Mouse (Mus musculus) hindbrain, postnatal 0 days (tissue): ENCODE measurements around the gene Efcc1. TPM values are rescaled to one million over a fixed set of nuclear protein-coding genes. Genes with fewer than 3 reads are reported as not detected.

ENCODE experiments used
- ATAC-seq: fragments of 200-750 bp; cut with Nextera tagmentation; 2 replicates; pipeline ENCODE4 v1.8.0; 2017; ENCODE audit warnings: mild to moderate bottlenecking, moderate TSS enrichment, moderate library complexity
- DNase-seq: peaks from one replicate; pipeline ENCODE4 v3.0.0-alpha.2; 2015; ENCODE audit warnings: low spot score
- H3K27ac ChIP-seq: fragments of 300-500 bp; sonication (generic); 2 replicates; pipeline ENCODE4 v1.5.1; 2014; ENCODE audit warnings: mild to moderate bottlenecking
- H3K27me3 ChIP-seq: fragments of 300-500 bp; sonication (generic); 2 replicates; pipeline ENCODE4 v1.6.1; 2014; ENCODE audit warnings: low read length, mixed read lengths; ENCODE audit not compliant: insufficient read depth
- H3K36me3 ChIP-seq: fragments of 300-500 bp; sonication (generic); 2 replicates; pipeline ENCODE4 v1.6.1; 2014; ENCODE audit warnings: low read length, mixed read lengths; ENCODE audit not compliant: insufficient read depth
- H3K4me1 ChIP-seq: fragments of 300-500 bp; sonication (generic); 2 replicates; pipeline ENCODE4 v1.6.1; 2014; ENCODE audit warnings: antibody characterized with exemption, low read length, mixed read lengths; ENCODE audit not compliant: insufficient read depth
- H3K4me2 ChIP-seq: fragments of 300-500 bp; sonication (generic); 2 replicates; pipeline ENCODE4 v1.6.1; 2014; ENCODE audit warnings: low read depth, mild to moderate bottlenecking, low read length, moderate library complexity, mixed read lengths
- H3K4me3 ChIP-seq: fragments of 300-500 bp; sonication (generic); 2 replicates; pipeline ENCODE4 v1.5.1; 2014; ENCODE audit warnings: low read length
- H3K9ac ChIP-seq: fragments of 300-500 bp; sonication (generic); replicated peaks from 2 replicates; pipeline ENCODE4 v1.6.1; 2014; ENCODE audit warnings: mild to moderate bottlenecking, low read length, moderate library complexity, mixed read lengths
- H3K9me3 ChIP-seq: fragments of 300-500 bp; sonication (generic); 2 replicates; pipeline ENCODE4 v1.6.1; 2016; ENCODE audit warnings: low read length, mixed read lengths
- CTCF ChIP-seq: IDR thresholded peaks from 2 replicates; pipeline ENCODE4 v1.5.1; 2016; ENCODE audit warnings: antibody characterized with exemption, control low read depth, low read depth
- WGBS: fragments of 180-500 bp; shearing (Covaris S2); extraction: QIAGEN DNeasy Blood & Tissue Kit; methylation state at CpG from one replicate; pipeline ENCODE4 v1.1.7; 2014; 5-methylcytosine and 5-hydroxymethylcytosine counted together
- polyA plus RNA-seq: library from polyadenylated mRNA; unstranded; fragments of >200 nt; fragmentation: Nextera tagmentation; extraction: Ambion mirVana; gene quantifications from 2 replicates; pipeline ENCODE4 v1.2.1, GENCODE M21; 2015
- total RNA-seq: library from RNA; depleted of rRNA; stranded (reverse); fragments of >200 nt; gene quantifications from 2 replicates; pipeline ENCODE4 v1.2.3, GENCODE M21; 2014

Efcc1 gene
- total and polyA plus RNA-seq, 2 experiments from 2014 or later, result 5.4 to 8.3 TPM

DNA sequence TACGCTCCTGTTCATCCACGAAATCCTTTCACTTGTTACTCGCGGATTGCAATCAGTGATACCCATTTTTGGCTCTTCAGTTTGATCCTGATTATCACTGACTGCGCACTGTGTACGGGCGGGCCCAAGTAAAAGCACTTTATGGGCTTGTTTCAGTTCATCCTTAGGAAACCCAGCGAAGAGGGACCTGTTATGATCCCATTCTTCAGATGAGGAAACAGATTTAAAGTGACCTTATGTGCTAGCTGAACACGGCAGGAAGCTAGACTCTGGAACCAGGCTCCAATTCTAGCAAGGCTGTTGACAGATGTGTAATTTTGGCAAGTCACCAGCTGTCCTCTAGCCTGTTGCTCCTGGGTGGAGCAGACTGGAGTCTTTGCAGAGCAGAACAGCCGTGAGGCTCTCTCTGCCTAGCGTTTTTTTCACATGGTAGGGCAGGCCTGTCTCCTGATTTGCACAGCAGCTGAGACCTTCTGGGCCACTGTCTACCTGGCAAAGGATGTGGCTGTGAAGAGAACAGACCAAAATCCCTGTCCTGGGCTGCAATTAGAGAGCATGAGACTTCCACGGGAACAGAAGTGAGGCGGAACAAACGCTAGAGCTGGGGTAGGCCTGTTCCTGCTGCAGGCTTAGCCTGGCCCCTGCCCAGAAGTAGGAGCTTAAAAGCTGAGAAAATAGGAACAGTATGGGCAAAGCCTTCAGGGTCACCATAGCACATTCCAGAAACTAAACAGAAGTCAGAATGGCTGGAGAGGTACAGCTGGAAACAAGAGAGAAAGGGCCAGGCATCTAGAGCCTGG, 2.7 kb downstream of the Efcc1 start:
- Histone ChIP-seq H3K27me3 (no peaks in the 10 kb centered on the region), H3K9ac (peak overlapping the region; percentile 52; the same call in 1 of the 2 replicates), H3K9me3 (no peaks in the 10 kb centered on the region), H3K4me2 (peak overlapping the region; percentile 92), H3K4me1 (peaks cover 9% of the 10 kb centered on the region; the same call in 1 of the 2 replicates), H3K36me3 (no peaks in the 10 kb centered on the region), H3K27ac (peak overlapping the region; percentile 27; the same call in 1 of the 2 replicates), H3K4me3 (peak overlapping the region; percentile 67)
- no peak for TF ChIP-seq CTCF
- DNase-seq (peak; percentile 54), ATAC-seq (no peak)
- WGBS, result 24% methylated on average over 14 of the region's 14 CpGs

DNA sequence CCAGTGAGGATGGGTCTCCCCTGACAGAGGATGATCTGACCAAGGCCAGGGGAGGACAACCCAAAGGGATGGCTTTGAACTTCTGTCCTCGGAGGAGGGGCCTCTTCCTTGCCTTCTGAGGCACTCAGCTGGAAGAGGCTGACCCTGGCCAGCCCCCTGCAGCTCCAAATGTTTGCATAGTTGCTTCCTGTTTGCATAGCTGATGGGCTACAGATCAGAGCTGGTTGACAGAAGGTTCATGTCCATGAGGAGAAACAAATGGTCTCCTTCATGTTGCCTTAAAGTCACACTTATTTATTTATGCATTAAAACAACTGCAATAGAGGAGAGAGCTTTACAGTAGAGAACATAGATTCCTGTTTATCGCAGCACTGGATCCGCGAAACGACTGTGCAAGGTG, 3.5 kb downstream of the Efcc1 start:
- H3K4me2 ChIP-seq, result no peak overlapping the region
- no peak for ATAC-seq
- DNase-seq, result no peak
- 70% methylated on average over 5 of the region's 5 CpGs for WGBS
- TF ChIP-seq CTCF, result no peak
- H3K27ac ChIP-seq, result no peak overlapping the region
- H3K27me3 ChIP-seq, result no peaks in the 10 kb centered on the region
- no peaks in the 10 kb centered on the region for H3K36me3 ChIP-seq
- peaks cover 9% of the 10 kb centered on the region; the same call in 1 of the 2 replicates for H3K4me1 ChIP-seq
- no peaks in the 10 kb centered on the region for H3K9me3 ChIP-seq
- H3K4me3 ChIP-seq, result no peak overlapping the region
- no peak overlapping the region for H3K9ac ChIP-seq

DNA sequence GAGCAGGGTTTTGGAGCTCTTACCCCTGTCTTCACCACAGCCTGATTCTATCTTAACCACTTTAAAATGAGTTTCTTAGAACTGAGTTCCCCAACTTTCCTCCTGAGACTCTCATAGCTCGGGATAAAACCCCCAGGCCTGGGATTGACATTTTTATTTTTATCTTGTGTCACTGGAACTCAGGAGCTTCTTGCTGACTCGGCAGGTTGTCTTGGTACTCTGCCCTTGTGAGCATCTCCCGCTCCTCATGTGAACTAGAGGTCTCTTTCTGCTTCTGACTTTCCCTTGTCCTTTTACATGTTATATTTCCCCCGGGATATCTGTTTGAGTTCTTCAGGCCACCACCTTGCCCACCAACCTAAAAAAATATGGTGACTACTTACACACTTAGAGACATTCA, 6.3 kb downstream of the Efcc1 start:
- H3K27me3 ChIP-seq, result no peaks in the 10 kb centered on the region
- ATAC-seq (no peak), DNase-seq (no peak)
- no peak overlapping the region for H3K4me3 ChIP-seq
- no peak overlapping the region for H3K4me2 ChIP-seq
- H3K9ac ChIP-seq, result no peak overlapping the region
- no peak overlapping the region for H3K27ac ChIP-seq
- no peak for TF ChIP-seq CTCF
- 80% methylated on average over 4 of the region's 4 CpGs for WGBS
- H3K4me1 ChIP-seq, result peaks cover 9% of the 10 kb centered on the region; the same call in 1 of the 2 replicates
- H3K9me3 ChIP-seq, result no peaks in the 10 kb centered on the region
- H3K36me3 ChIP-seq, result no peaks in the 10 kb centered on the region

DNA sequence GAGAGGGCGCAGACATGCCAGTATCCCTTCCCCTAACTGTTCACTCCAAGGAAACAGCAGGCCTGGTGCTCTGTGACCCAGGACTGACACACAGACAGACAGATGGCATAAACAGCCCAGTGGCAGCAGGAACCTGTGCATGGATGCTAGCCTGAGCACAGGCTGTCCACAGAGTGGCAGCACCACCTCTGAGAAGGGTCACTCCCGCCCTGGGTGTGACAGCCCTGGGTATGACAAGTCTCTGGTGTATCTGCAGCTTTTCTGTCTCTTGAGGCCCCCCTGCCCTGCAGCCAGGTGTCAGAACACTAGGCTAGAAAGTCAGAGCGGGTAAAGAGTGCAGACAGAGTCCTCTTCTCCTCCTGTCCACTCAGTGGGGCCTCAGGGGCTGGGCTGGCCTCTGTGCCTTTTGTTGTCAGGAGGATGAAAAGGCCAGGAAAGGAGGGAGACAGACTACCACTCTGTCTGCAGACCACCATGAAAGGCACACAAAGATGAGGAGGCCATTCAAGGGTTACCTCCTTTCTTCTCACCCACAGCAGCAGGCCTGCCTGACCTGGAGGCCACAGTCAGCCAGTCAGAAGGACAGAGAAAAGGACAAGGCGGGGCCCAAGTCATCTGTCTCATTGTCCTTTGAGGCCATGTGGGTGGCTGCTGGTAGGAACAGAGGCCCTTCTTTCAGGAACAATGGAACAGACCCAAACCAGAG, 7.4 kb downstream of the Efcc1 start:
- peak; percentile 17 for DNase-seq
- WGBS, result 40% methylated on average over 4 of the region's 4 CpGs
- Histone ChIP-seq H3K4me1 (peaks cover 6% of the 10 kb centered on the region; the same call in 1 of the 2 replicates), H3K9ac (no peak overlapping the region), H3K36me3 (no peaks in the 10 kb centered on the region), H3K9me3 (no peaks in the 10 kb centered on the region), H3K27ac (no peak overlapping the region), H3K27me3 (no peaks in the 10 kb centered on the region), H3K4me3 (no peak overlapping the region), H3K4me2 (no peak overlapping the region)
- TF ChIP-seq CTCF, result peak; percentile 45
- no peak; the same call in 1 of the 2 replicates for ATAC-seq

DNA sequence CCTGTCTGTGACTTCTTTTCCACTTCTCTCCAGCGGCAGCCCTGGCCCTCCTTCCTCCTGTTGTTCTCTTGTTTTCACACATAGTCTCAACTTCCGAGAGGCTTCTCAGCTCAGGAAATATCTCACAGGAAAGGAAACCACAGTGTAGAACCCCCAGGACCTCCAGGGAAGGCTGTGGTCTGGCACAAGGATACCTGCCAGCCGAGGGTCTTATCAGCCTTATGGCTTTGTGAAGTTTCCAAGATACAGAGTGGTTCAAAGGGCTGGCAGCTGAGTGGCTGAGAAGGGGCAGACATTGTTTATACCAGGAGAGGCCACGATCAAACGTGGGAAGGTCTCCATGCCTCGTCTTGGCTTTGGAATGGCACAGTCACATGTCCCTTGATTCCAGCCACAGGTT, 9.2 kb downstream of the Efcc1 start:
- Histone ChIP-seq H3K4me1 (no peaks in the 10 kb centered on the region), H3K4me3 (no peak overlapping the region), H3K36me3 (no peaks in the 10 kb centered on the region), H3K27ac (no peak overlapping the region), H3K9ac (no peak overlapping the region), H3K4me2 (no peak overlapping the region), H3K9me3 (no peaks in the 10 kb centered on the region), H3K27me3 (no peaks in the 10 kb centered on the region)
- DNase-seq (no peak), ATAC-seq (no peak)
- WGBS, result 52% methylated on average over 6 of the region's 6 CpGs
- no peak for TF ChIP-seq CTCF

DNA sequence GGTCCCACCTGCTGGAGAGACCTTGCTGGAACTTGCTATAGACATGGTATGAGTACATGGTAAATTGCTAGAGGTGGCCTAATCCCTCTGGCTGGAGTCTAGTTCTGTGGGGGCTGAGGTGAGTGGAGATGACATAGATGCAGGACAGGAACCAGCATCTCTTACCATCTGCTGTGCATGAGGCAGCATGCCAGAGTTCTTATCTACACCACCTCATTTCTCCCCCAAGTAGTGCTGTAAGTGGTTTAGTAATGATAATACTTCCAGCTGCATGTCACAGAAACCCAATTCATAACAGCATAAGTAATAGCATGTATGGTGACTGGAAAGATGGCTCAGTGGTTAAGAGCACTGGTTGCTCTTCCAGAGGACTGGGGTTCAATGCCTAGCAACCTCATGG, 9.8 kb downstream of the Efcc1 start:
- Histone ChIP-seq H3K9ac (no peak overlapping the region), H3K4me1 (no peaks in the 10 kb centered on the region), H3K4me2 (no peak overlapping the region), H3K4me3 (no peak overlapping the region), H3K36me3 (no peaks in the 10 kb centered on the region), H3K9me3 (no peaks in the 10 kb centered on the region), H3K27me3 (no peaks in the 10 kb centered on the region), H3K27ac (no peak overlapping the region)
- ATAC-seq (no peak), DNase-seq (no peak)
- no peak for TF ChIP-seq CTCF
